Mouse (Mus musculus): ENCODE results near the gene Eya3. TPM values are rescaled to one million over a fixed set of nuclear protein-coding genes. Genes with fewer than 3 reads are reported as not detected.

The Eya3 gene
- polyA plus RNA-seq, 1 experiment from 2014 or later: 8.2 TPM

- no peaks in the 10 kb centered on the region for H3K36me3 ChIP-seq (ENCODE audit: insufficient read depth, low read length)
- TF ChIP-seq EP300 (IDR thresholded peaks at IDR 0.05): no peak
- no peak for TF ChIP-seq CTCF (IDR thresholded peaks at IDR 0.05)
- ATAC-seq (no peak), DNase-seq (ENCODE audit: low spot score) (no peak)
- H3K4me1 ChIP-seq (ENCODE audit: insufficient read depth, low read depth, low read length): no peaks in the 10 kb centered on the region
- no peak overlapping the region for H3K27ac ChIP-seq (ENCODE audit: low read length)
- no peaks in the 10 kb centered on the region for H3K9me3 ChIP-seq (ENCODE audit: low read length)
- no peaks in the 10 kb centered on the region for H3K27me3 ChIP-seq (replicated peaks; ENCODE audit: insufficient read depth, low read length)
- H3K4me3 ChIP-seq (ENCODE audit: low read depth, low read length): no peak overlapping the region
- H3K9ac ChIP-seq (replicated peaks; ENCODE audit: low read depth): no peak overlapping the region
- WGBS: 81% methylated on average over 2 of the region's 2 CpGs
- H3K4me2 ChIP-seq (replicated peaks; ENCODE audit: low read depth, low read length): no peak overlapping the region
Observed at GRCm38 (mm10) chr4:132635971-132636370, 2.8 kb upstream of the Eya3 start.

- no peak overlapping the region for H3K27ac ChIP-seq (ENCODE audit: low read length)
- H3K4me1 ChIP-seq (ENCODE audit: insufficient read depth, low read depth, low read length): no peaks in the 10 kb centered on the region
- no peak overlapping the region for H3K4me3 ChIP-seq (ENCODE audit: low read depth, low read length)
- WGBS: 48% methylated on average over 4 of the region's 4 CpGs
- H3K36me3 ChIP-seq (ENCODE audit: insufficient read depth, low read length): no peaks in the 10 kb centered on the region
- H3K9me3 ChIP-seq (ENCODE audit: low read length): no peaks in the 10 kb centered on the region
- ATAC-seq: no peak
- peak; percentile 57 for DNase-seq (ENCODE audit: low spot score)
- H3K4me2 ChIP-seq (replicated peaks; ENCODE audit: low read depth, low read length): no peak overlapping the region
- TF ChIP-seq CTCF (IDR thresholded peaks at IDR 0.05) (peak; percentile 73), EP300 (IDR thresholded peaks at IDR 0.05) (no peak)
- H3K9ac ChIP-seq (replicated peaks; ENCODE audit: low read depth): no peak overlapping the region
- no peaks in the 10 kb centered on the region for H3K27me3 ChIP-seq (replicated peaks; ENCODE audit: insufficient read depth, low read length)
Observed at GRCm38 (mm10) chr4:132636554-132636953, 2.2 kb upstream of the Eya3 start.

DNA sequence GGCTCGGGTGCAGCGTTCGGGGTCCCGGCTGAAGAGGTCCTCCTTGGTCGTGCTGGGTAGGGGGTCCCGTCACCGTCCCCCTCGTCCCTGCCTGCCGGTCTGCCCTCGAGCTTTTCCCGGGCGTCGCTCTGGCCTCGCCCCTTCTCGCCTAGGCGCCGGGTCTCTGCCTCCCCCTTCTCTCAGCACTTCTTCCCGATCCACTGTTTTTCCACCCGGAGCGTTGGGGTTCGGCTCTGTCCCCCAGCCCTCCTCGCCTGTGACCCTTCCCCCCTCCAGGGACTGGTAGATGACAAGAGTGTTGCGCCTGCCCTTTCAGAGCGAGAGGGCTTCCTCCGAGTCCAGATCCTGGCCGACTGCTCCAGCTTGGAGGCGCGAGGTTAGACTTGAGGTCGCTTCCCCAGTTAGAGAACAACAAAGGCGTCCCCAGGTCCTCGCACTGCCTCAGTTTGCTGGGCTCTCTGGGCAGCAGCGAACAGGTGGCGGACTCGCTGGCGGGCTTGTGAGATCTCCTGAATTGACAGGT, 465 bp downstream of the Eya3 start:
- under 1% methylated on average over 35 of the region's 35 CpGs for WGBS
- peak; percentile 42 for DNase-seq (ENCODE audit: low spot score)
- ATAC-seq: peak; percentile 40
- Histone ChIP-seq H3K4me1 (ENCODE audit: insufficient read depth, low read depth, low read length) (no peaks in the 10 kb centered on the region), H3K36me3 (ENCODE audit: insufficient read depth, low read length) (no peaks in the 10 kb centered on the region), H3K27me3 (replicated peaks; ENCODE audit: insufficient read depth, low read length) (no peaks in the 10 kb centered on the region), H3K9me3 (ENCODE audit: low read length) (no peaks in the 10 kb centered on the region), H3K4me3 (ENCODE audit: low read depth, low read length) (peak overlapping the region; percentile 63), H3K4me2 (replicated peaks; ENCODE audit: low read depth, low read length) (peak overlapping the region; percentile 87), H3K9ac (replicated peaks; ENCODE audit: low read depth) (peak overlapping the region; percentile 56), H3K27ac (ENCODE audit: low read length) (peak overlapping the region; percentile 87)
- TF ChIP-seq EP300 (IDR thresholded peaks at IDR 0.05) (no peak), CTCF (IDR thresholded peaks at IDR 0.05) (no peak)

GRCm38 (mm10) chr4:132647439-132647838, 8.7 kb downstream of the Eya3 start:
- H3K27me3 ChIP-seq (replicated peaks; ENCODE audit: insufficient read depth, low read length): no peaks in the 10 kb centered on the region
- TF ChIP-seq CTCF (IDR thresholded peaks at IDR 0.05): no peak
- TF ChIP-seq EP300 (IDR thresholded peaks at IDR 0.05): no peak
- ATAC-seq (no peak), DNase-seq (ENCODE audit: low spot score) (no peak)
- H3K4me2 ChIP-seq (replicated peaks; ENCODE audit: low read depth, low read length): no peak overlapping the region
- H3K36me3 ChIP-seq (ENCODE audit: insufficient read depth, low read length): no peaks in the 10 kb centered on the region
- H3K27ac ChIP-seq (ENCODE audit: low read length): no peak overlapping the region
- no peak overlapping the region for H3K4me3 ChIP-seq (ENCODE audit: low read depth, low read length)
- 0 out of 2 replicates have a peak, but pooled peaks cover 3% of the 10 kb centered on the region for H3K4me1 ChIP-seq (ENCODE audit: insufficient read depth, low read depth, low read length)
- 70% methylated on average over 7 of the region's 7 CpGs for WGBS
- H3K9ac ChIP-seq (replicated peaks; ENCODE audit: low read depth): no peak overlapping the region
- no peaks in the 10 kb centered on the region for H3K9me3 ChIP-seq (ENCODE audit: low read length)

DNA sequence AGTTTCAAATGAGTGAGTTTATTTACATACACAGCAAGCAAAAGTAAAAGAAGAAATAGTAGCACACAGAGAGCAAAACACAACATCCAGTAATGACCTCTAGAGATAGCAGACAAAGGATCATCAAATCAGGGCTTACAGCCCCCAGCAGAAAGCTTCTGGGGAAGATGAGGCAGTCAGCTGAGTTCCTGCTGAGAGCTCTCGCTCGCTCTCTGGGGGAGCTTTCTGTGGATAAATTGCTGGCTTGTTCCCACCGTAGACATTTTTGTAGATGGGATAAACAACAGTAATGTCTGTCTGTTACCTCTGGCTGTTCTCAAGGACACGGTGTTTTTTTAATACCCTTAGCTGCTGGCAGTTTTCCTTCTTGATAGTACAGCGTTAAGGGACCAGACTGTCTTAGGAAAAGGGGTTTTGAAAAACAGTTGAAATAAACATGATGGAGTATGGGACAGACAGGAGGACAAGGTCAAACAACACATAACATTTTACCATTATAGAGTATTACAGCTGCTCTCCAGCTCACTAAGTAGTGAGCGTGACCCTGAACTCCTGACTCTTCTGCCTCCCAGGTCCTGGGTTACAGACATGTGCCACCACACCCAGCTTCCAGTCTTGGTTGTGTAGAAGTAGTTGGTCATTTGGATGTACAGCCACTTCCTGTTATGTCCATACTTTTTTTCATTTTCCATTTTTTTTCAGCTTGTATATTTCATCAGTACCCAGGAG, 10.6 kb downstream of the Eya3 start:
- Histone ChIP-seq H3K9me3 (ENCODE audit: low read length) (no peaks in the 10 kb centered on the region), H3K4me2 (replicated peaks; ENCODE audit: low read depth, low read length) (no peak overlapping the region), H3K27ac (ENCODE audit: low read length) (no peak overlapping the region), H3K27me3 (replicated peaks; ENCODE audit: insufficient read depth, low read length) (no peaks in the 10 kb centered on the region), H3K9ac (replicated peaks; ENCODE audit: low read depth) (no peak overlapping the region), H3K36me3 (ENCODE audit: insufficient read depth, low read length) (no peaks in the 10 kb centered on the region), H3K4me1 (ENCODE audit: insufficient read depth, low read depth, low read length) (0 out of 2 replicates have a peak, but pooled peaks cover 8% of the 10 kb centered on the region), H3K4me3 (ENCODE audit: low read depth, low read length) (no peak overlapping the region)
- DNase-seq (ENCODE audit: low spot score) (no peak), ATAC-seq (no peak)
- WGBS: 59% methylated on average over 6 of the region's 6 CpGs
- TF ChIP-seq CTCF (IDR thresholded peaks at IDR 0.05) (no peak), EP300 (IDR thresholded peaks at IDR 0.05) (no peak)

DNA sequence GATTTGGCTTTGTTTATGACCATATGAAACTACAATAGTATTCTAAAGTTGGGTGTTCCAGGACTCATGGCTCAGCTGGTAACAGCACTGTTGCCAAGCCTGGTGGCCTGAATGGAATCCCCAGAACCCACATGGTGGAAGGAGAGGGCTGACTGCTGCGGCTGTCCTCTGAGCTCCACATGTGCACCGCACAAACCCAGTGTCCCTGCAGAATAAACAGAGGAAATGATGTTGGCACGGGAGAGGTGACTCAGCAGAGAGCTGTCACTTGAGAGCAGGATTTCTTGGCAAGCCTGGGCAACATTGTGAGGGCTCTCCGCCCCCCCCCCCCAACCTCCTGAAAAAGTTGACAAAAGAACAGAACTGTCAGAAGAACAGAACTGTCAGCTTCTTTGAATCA, 14.1 kb downstream of the Eya3 start:
- no peak overlapping the region for H3K4me2 ChIP-seq (replicated peaks; ENCODE audit: low read depth, low read length)
- no peak overlapping the region for H3K27ac ChIP-seq (ENCODE audit: low read length)
- H3K4me1 ChIP-seq (ENCODE audit: insufficient read depth, low read depth, low read length): 0 out of 2 replicates have a peak, but pooled peaks cover 5% of the 10 kb centered on the region
- TF ChIP-seq CTCF (IDR thresholded peaks at IDR 0.05) (no peak), EP300 (IDR thresholded peaks at IDR 0.05) (peak; percentile 60; the same call in 1 of the 2 replicates)
- H3K9me3 ChIP-seq (ENCODE audit: low read length): no peaks in the 10 kb centered on the region
- peak; percentile 92 for DNase-seq (ENCODE audit: low spot score)
- H3K36me3 ChIP-seq (ENCODE audit: insufficient read depth, low read length): no peaks in the 10 kb centered on the region
- H3K27me3 ChIP-seq (replicated peaks; ENCODE audit: insufficient read depth, low read length): no peaks in the 10 kb centered on the region
- H3K9ac ChIP-seq (replicated peaks; ENCODE audit: low read depth): no peak overlapping the region
- ATAC-seq: peak; percentile 95
- WGBS: 7% methylated on average over 4 of the region's 4 CpGs
- H3K4me3 ChIP-seq (ENCODE audit: low read depth, low read length): no peak overlapping the region
